Mouse (Mus musculus): Measurements from ENCODE around the gene Ccdc61. TPM values are rescaled to one million over a fixed set of nuclear protein-coding genes. Genes with fewer than 3 reads are reported as not detected.
A peak's percentile ranks its signal among the peaks of the same experiment; 100 is the strongest.

Ccdc61 gene
- polyA plus RNA-seq, 1 experiment from 2014 or later, result 15.4 TPM

- Histone ChIP-seq H3K9me3 (ENCODE audit: control insufficient read depth, low read length) (no peaks in the 10 kb centered on the region), H3K27me3 (ENCODE audit: control insufficient read depth, insufficient read depth, low read length) (no peaks in the 10 kb centered on the region), H3K4me3 (ENCODE audit: low read depth, low read length) (no peak overlapping the region), H3K4me2 (replicated peaks; ENCODE audit: low read depth) (no peak overlapping the region), H3K4me1 (replicated peaks; ENCODE audit: control insufficient read depth, insufficient read depth) (no peaks in the 10 kb centered on the region), H3K9ac (ENCODE audit: low read length) (no peak overlapping the region), H3K36me3 (ENCODE audit: control insufficient read depth, insufficient read depth, low read length) (no peaks in the 10 kb centered on the region), H3K27ac (replicated peaks) (no peak overlapping the region)
- DNase-seq (ENCODE audit: low spot score), result no peak
- TF ChIP-seq CTCF (IDR thresholded peaks at IDR 0.05; ENCODE audit: low read depth) (no peak), EP300 (optimal IDR thresholded peaks at IDR 0.05) (no peak)
- 36% methylated on average over 5 of the region's 5 CpGs for WGBS
- ATAC-seq (ENCODE audit: low FRiP score, low TSS enrichment), result no peak
These were observed 65.4 kb downstream of the Ccdc61 start for GRCm38 (mm10) chr7:18844811-18845210.

GRCm38 (mm10) chr7:18841174-18841567 lies 69.0 kb downstream of the Ccdc61 start:
- Histone ChIP-seq H3K9ac (ENCODE audit: low read length) (0 out of 2 replicates have a peak overlapping the region, but pooled peaks have one; percentile 48), H3K4me3 (ENCODE audit: low read depth, low read length) (peak overlapping the region; percentile 28; the same call in 1 of the 2 replicates), H3K4me1 (replicated peaks; ENCODE audit: control insufficient read depth, insufficient read depth) (no peaks in the 10 kb centered on the region), H3K9me3 (ENCODE audit: control insufficient read depth, low read length) (no peaks in the 10 kb centered on the region), H3K36me3 (ENCODE audit: control insufficient read depth, insufficient read depth, low read length) (no peaks in the 10 kb centered on the region), H3K27ac (replicated peaks) (peak overlapping the region; percentile 73), H3K27me3 (ENCODE audit: control insufficient read depth, insufficient read depth, low read length) (no peaks in the 10 kb centered on the region), H3K4me2 (replicated peaks; ENCODE audit: low read depth) (peak overlapping the region; percentile 43)
- ATAC-seq (ENCODE audit: low FRiP score, low TSS enrichment), result no peak
- WGBS, result 69% methylated on average over 1 of the region's 1 CpGs
- TF ChIP-seq CTCF (IDR thresholded peaks at IDR 0.05; ENCODE audit: low read depth) (no peak), EP300 (optimal IDR thresholded peaks at IDR 0.05) (no peak)
- DNase-seq (ENCODE audit: low spot score), result no peak

Other genes starting within 250 kb of the Ccdc61 start
- gene Psg20, start 224.2 kb downstream of the Ccdc61 start, polyA plus RNA-seq (2015; fragmentation: Nextera tagmentation; extraction: Ambion mirVana), result not detected in 2 replicates
- gene Psg22, start 192.3 kb downstream of the Ccdc61 start, polyA plus RNA-seq (2015; fragmentation: Nextera tagmentation; extraction: Ambion mirVana), result not detected in 2 replicates
- not detected in 2 replicates for gene Psg19, start 111.9 kb downstream of the Ccdc61 start, polyA plus RNA-seq (2015; fragmentation: Nextera tagmentation; extraction: Ambion mirVana)
- gene Psg17, start 88.8 kb downstream of the Ccdc61 start, polyA plus RNA-seq (2015; fragmentation: Nextera tagmentation; extraction: Ambion mirVana), result 0.06 and 0.08 TPM in 2 replicates
- 1.3 and 1.4 TPM in 2 replicates for gene Mill2, start 70.4 kb downstream of the Ccdc61 start, polyA plus RNA-seq (2015; fragmentation: Nextera tagmentation; extraction: Ambion mirVana)
- 103 and 110 TPM in 2 replicates for gene Pglyrp1, start 39.1 kb downstream of the Ccdc61 start, polyA plus RNA-seq (2015; fragmentation: Nextera tagmentation; extraction: Ambion mirVana)
- gene Nova2, start 15.5 kb upstream of the Ccdc61 start, polyA plus RNA-seq (2015; fragmentation: Nextera tagmentation; extraction: Ambion mirVana), result 0.18 and 0.22 TPM in 2 replicates
- gene Nanos2, start 77.0 kb upstream of the Ccdc61 start, polyA plus RNA-seq (2015; fragmentation: Nextera tagmentation; extraction: Ambion mirVana), result not detected in 2 replicates
- 1.3 and 1.4 TPM in 2 replicates for gene Mypop, start 80.8 kb upstream of the Ccdc61 start, polyA plus RNA-seq (2015; fragmentation: Nextera tagmentation; extraction: Ambion mirVana)
- 9.8 and 12.0 TPM in 2 replicates for gene Irf2bp1, start 93.6 kb upstream of the Ccdc61 start, polyA plus RNA-seq (2015; fragmentation: Nextera tagmentation; extraction: Ambion mirVana)
- gene Foxa3, start 113.1 kb upstream of the Ccdc61 start, polyA plus RNA-seq (2015; fragmentation: Nextera tagmentation; extraction: Ambion mirVana), result 39.2 and 46.0 TPM in 2 replicates
- gene Sympk, start 114.0 kb upstream of the Ccdc61 start, polyA plus RNA-seq (2015; fragmentation: Nextera tagmentation; extraction: Ambion mirVana), result 9.1 and 9.6 TPM in 2 replicates
- gene Rsph6a, start 144.3 kb upstream of the Ccdc61 start, polyA plus RNA-seq (2015; fragmentation: Nextera tagmentation; extraction: Ambion mirVana), result not detected in 2 replicates
- gene Dmwd, start 165.8 kb upstream of the Ccdc61 start, polyA plus RNA-seq (2015; fragmentation: Nextera tagmentation; extraction: Ambion mirVana), result 4.5 and 7.0 TPM in 2 replicates
- gene Dmpk, start 173.4 kb upstream of the Ccdc61 start, polyA plus RNA-seq (2015; fragmentation: Nextera tagmentation; extraction: Ambion mirVana), result 91.3 and 103 TPM in 2 replicates
- 6.1 and 7.7 TPM in 2 replicates for gene Six5, start 184.2 kb upstream of the Ccdc61 start, polyA plus RNA-seq (2015; fragmentation: Nextera tagmentation; extraction: Ambion mirVana)
- gene Gm4969, start 208.0 kb upstream of the Ccdc61 start, polyA plus RNA-seq (2015; fragmentation: Nextera tagmentation; extraction: Ambion mirVana), result 0.72 and 0.76 TPM in 2 replicates
- 6.5 and 6.7 TPM in 2 replicates for gene Fbxo46, start 209.4 kb upstream of the Ccdc61 start, polyA plus RNA-seq (2015; fragmentation: Nextera tagmentation; extraction: Ambion mirVana)
- 11.3 and 11.8 TPM in 2 replicates for gene Qpctl, start 238.9 kb upstream of the Ccdc61 start, polyA plus RNA-seq (2015; fragmentation: Nextera tagmentation; extraction: Ambion mirVana)
- 96.9 and 103 TPM in 2 replicates for gene Snrpd2, start 239.3 kb upstream of the Ccdc61 start, polyA plus RNA-seq (2015; fragmentation: Nextera tagmentation; extraction: Ambion mirVana)